Mouse (Mus musculus) limb, embryonic 12.5 days (tissue): ENCODE results near the gene Prap1. TPM values are rescaled to one million over a fixed set of nuclear protein-coding genes. Genes with fewer than 3 reads are reported as not detected.
A peak's percentile ranks its signal among the peaks of the same experiment; 100 is the strongest.

Experiments used
- ATAC-seq: fragments of 200-750 bp; cut with Nextera tagmentation; 2 replicates; pipeline ENCODE4 v1.8.0; 2017; ENCODE audit warnings: low read depth, moderate TSS enrichment; ENCODE audit not compliant: insufficient number of reproducible peaks, insufficient read depth, low FRiP score, low TSS enrichment
- H3K27ac ChIP-seq: fragments of 300-500 bp; sonication (generic); 2 replicates; pipeline ENCODE4 v1.5.1; 2016; ENCODE audit warnings: mild to moderate bottlenecking, moderate library complexity
- H3K27me3 ChIP-seq: fragments of 300-500 bp; sonication (generic); 2 replicates; pipeline ENCODE4 v1.6.1; 2016; ENCODE audit warnings: mild to moderate bottlenecking, moderate library complexity
- H3K36me3 ChIP-seq: fragments of 300-500 bp; sonication (generic); 2 replicates; pipeline ENCODE4 v1.6.1; 2016; ENCODE audit warnings: mild to moderate bottlenecking, moderate library complexity
- H3K4me1 ChIP-seq: fragments of 300-500 bp; sonication (generic); replicated peaks from 2 replicates; pipeline ENCODE4 v1.6.1; 2016
- H3K4me2 ChIP-seq: fragments of 300-500 bp; sonication (generic); 2 replicates; pipeline ENCODE4 v1.6.1; 2016; ENCODE audit warnings: mild to moderate bottlenecking, moderate library complexity
- H3K4me3 ChIP-seq: fragments of 300-500 bp; sonication (generic); replicated peaks from 2 replicates; pipeline ENCODE4 v1.5.1; 2016; ENCODE audit warnings: mild to moderate bottlenecking
- H3K9ac ChIP-seq: fragments of 300-500 bp; sonication (generic); replicated peaks from 2 replicates; pipeline ENCODE4 v1.6.1; 2016; ENCODE audit warnings: mild to moderate bottlenecking, moderate library complexity
- H3K9me3 ChIP-seq: fragments of 300-500 bp; sonication (generic); 2 replicates; pipeline ENCODE4 v1.6.1; 2016; ENCODE audit warnings: mild to moderate bottlenecking, moderate library complexity
- WGBS: fragments of 180-500 bp; shearing (Covaris S2); methylation state at CpG from one replicate; pipeline ENCODE4 v1.1.7; 2016; 5-methylcytosine and 5-hydroxymethylcytosine counted together
- polyA plus RNA-seq: library from polyadenylated mRNA; unstranded; fragments of >200 nt; fragmentation: Nextera tagmentation; extraction: Ambion mirVana; gene quantifications from 2 replicates; pipeline ENCODE4 v1.2.1, GENCODE M21; 2016

The Prap1 gene
- polyA plus RNA-seq, 1 experiment from 2014 or later, result not detected

DNA sequence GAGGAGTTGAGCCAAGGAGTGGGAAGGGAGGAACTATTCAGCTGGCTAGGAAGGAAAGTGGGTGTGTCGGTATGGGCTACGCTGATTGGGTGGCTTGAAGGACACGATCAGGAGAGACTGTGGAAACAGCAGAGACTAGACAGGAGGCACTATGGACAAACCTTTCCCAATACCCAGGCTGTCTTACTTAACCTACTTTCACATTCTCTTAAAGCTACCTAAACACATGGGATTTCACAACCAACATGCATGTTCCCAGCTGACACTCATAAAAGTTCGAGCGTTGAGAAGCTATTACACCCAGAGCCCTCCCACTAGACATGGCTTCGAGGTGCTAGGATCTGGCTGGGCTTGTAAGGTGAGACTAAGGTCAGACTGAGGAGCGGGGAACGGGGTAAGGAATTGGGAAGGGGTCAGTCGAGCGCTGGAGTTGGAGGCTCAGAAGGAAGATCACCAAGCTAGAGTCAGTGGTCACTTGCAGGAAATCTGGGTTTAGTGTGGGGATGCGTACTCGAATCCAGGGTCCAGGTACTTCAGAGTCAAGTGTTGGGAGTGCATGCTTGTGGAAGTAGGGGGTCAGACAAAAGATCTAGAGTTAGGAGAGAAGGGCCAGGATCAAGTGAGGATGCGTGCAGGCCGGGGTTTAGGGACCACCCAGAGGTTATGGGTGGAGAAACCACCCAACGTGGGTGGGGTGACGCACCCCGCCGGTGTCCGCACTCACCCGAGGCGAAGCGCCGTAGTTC lies 22.6 kb downstream of the Prap1 start, which contains the start of gene Paox:
Paox (plus strand) TSS at position 217 of the 746 bp plus-strand sequence.
- H3K27ac ChIP-seq, result peak within 1 kb of the TSS; percentile 92
- peak within 1 kb of the TSS; percentile 81 for H3K9ac ChIP-seq
- peaks cover 23% of the 10 kb centered on the region for H3K36me3 ChIP-seq
- no peaks in the 10 kb centered on the region for H3K9me3 ChIP-seq
- 1% methylated on average over 23 of the region's 23 CpGs for WGBS
- H3K27me3 ChIP-seq, result no peaks in the 10 kb centered on the region
- peak within 1 kb of the TSS; percentile 89 for H3K4me2 ChIP-seq
- peak; percentile 71 for ATAC-seq
- H3K4me1 ChIP-seq, result 0 out of 2 replicates have a peak, but pooled peaks cover 8% of the 10 kb centered on the region
- H3K4me3 ChIP-seq, result peak within 1 kb of the TSS; percentile 77

DNA sequence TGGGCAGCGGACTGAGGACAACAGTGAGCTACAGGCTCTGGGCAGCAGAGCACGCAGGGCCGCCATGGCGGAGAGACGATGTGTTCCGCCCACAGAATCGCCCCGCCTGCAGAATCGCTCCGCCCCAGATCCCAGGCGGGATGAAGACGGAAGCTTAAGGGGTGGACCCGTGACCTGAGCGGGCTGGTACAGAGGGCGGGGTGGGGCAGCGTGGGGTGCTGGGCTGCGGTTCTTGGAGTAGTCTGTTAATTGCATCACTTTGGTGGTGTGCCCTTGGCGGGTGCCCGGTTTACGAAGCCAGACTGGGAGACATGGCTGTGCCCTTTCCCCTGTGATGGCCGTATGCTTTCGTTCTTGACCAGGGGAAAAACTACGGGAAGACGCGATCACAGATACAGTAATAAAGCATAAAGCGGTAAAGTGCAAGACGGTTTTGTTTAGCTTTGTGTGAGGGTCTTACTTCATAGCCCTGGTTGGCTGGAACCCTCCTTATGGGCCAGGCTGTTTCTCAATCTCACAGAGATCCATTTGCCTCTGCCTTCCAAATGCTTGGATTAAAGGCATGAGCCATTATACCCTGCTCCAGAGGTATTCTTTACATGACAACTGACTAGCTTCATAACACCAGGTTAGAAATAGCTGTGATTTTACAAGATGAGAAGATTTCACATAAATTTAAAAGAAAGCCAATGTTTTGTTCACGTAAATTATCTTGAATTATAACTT lies 23.3 kb downstream of the Prap1 start, which contains the start of gene Echs1:
Echs1 (minus strand) TSS at position 148 of the 726 bp plus-strand sequence.
- Histone ChIP-seq H3K4me2 (peak within 1 kb of the TSS; percentile 89), H3K9ac (peak within 1 kb of the TSS; percentile 81), H3K4me1 (0 out of 2 replicates have a peak, but pooled peaks cover 8% of the 10 kb centered on the region), H3K27me3 (no peaks in the 10 kb centered on the region), H3K9me3 (no peaks in the 10 kb centered on the region), H3K4me3 (peak within 1 kb of the TSS; percentile 77), H3K27ac (peak within 1 kb of the TSS; percentile 92), H3K36me3 (peaks cover 15% of the 10 kb centered on the region)
- WGBS, result 4% methylated on average over 28 of the region's 28 CpGs
- peak; percentile 93 for ATAC-seq

DNA sequence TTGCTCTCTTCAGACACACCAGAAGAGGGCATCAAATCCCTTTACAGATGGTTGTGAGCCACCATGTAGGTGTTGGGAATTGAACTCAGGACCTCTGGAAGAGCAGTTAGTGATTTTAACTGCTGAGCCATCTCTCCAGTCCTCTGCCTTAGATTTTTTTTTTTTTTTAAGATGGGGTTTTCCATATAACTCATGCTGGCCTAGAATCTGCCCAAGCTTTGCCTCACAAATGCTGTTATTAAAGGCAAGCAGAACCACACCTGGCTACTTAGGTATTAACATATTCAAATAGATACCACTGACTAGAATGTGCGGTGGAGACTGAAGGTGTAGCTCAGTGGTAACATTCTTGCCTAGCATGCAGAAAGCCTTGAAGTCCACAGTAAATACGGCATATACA lies 27.3 kb downstream of the Prap1 start:
- H3K36me3 ChIP-seq, result no peaks in the 10 kb centered on the region
- 0 out of 2 replicates have a peak, but pooled peaks cover under 1% of the 10 kb centered on the region for H3K4me1 ChIP-seq
- H3K9me3 ChIP-seq, result no peaks in the 10 kb centered on the region
- H3K9ac ChIP-seq, result no peak overlapping the region
- H3K27me3 ChIP-seq, result no peaks in the 10 kb centered on the region
- H3K4me2 ChIP-seq, result no peak overlapping the region
- ATAC-seq, result no peak
- no peak overlapping the region for H3K4me3 ChIP-seq
- WGBS, result 84% methylated on average over 2 of the region's 2 CpGs
- no peak overlapping the region for H3K27ac ChIP-seq

DNA sequence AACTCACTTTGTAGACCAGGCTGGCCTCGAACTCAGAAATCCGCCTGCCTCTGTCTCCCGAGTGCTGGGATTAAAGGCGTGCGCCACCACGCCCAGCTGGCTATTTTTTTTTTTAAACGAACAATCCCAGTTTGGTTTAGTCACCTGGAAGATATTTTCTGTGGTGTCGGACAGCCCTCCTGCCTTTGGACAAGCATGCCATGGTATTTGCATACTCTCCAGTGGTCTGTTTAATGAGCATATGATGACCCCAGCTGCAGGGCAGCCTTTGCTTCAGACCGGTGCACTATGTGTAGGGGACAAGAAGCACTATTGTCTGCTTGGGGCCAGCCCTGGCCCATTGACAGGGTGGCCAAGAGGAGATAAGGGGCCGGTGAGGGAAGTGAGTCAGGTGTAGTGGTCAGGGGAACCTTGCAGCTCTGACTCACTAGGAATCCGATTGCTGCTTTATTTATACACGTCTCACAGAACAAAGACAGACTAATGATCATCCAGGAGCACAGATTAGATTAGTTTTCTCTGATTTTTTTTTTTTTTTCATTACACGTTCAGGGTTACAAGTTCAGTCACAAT lies 28.2 kb downstream of the Prap1 start:
- Histone ChIP-seq H3K4me3 (no peak overlapping the region), H3K4me1 (0 out of 2 replicates have a peak, but pooled peaks cover 3% of the 10 kb centered on the region), H3K27me3 (no peaks in the 10 kb centered on the region), H3K9ac (no peak overlapping the region), H3K36me3 (no peaks in the 10 kb centered on the region), H3K27ac (no peak overlapping the region), H3K4me2 (no peak overlapping the region), H3K9me3 (no peaks in the 10 kb centered on the region)
- 78% methylated on average over 13 of the region's 13 CpGs for WGBS
- no peak for ATAC-seq

DNA sequence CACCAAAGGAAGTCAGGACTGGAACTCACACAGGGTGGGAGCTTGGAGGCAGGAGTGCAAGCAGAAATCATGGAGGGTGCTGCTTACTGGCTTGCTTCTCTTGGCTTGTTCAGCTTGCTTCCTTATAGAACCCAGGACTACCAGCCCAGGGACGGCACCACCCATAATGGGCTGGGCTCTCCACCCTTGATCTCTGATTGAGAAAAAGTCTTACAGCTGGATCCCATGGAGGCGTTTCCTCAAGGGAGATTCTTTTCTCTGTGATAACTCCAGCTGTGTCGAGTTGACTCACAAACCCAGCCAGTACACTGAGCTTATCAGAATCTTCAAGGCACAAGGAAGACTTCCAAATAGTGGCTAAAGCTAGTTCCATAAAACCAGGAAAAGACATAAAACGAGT lies 29.6 kb downstream of the Prap1 start:
- no peak overlapping the region for H3K9ac ChIP-seq
- no peak for ATAC-seq
- no peaks in the 10 kb centered on the region for H3K9me3 ChIP-seq
- no peaks in the 10 kb centered on the region for H3K36me3 ChIP-seq
- peaks cover 9% of the 10 kb centered on the region; the same call in 1 of the 2 replicates for H3K4me1 ChIP-seq
- H3K27ac ChIP-seq, result no peak overlapping the region
- no peaks in the 10 kb centered on the region for H3K27me3 ChIP-seq
- WGBS, result 39% methylated on average over 4 of the region's 4 CpGs
- no peak overlapping the region for H3K4me2 ChIP-seq
- no peak overlapping the region for H3K4me3 ChIP-seq

DNA sequence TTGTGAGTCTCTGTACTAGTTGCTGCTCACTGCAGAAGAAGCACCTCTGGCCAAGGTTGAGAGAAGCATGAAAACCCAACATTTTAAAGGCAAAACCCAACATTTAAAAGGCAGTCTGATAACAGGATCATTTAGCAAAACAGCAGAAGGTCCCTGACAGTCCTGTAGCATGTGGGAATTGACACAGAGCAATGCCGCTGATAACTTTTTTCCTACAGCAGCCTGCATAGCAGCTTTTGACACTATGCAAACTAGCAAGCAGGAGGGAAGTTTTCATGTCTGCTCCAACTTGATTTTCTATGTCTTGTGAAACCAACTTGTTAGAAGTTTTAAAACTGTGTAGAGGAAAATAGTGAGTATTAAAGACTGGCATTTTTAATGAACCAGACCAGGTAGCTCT lies 31.2 kb downstream of the Prap1 start:
- no peak overlapping the region for H3K9ac ChIP-seq
- no peak overlapping the region for H3K27ac ChIP-seq
- H3K9me3 ChIP-seq, result no peaks in the 10 kb centered on the region
- H3K36me3 ChIP-seq, result peaks cover 4% of the 10 kb centered on the region; the same call in 1 of the 2 replicates
- H3K4me1 ChIP-seq, result peaks cover 9% of the 10 kb centered on the region; the same call in 1 of the 2 replicates
- H3K4me2 ChIP-seq, result no peak overlapping the region
- no peak for ATAC-seq
- H3K27me3 ChIP-seq, result no peaks in the 10 kb centered on the region
- 98% methylated on average over 1 of the region's 1 CpGs for WGBS
- no peak overlapping the region for H3K4me3 ChIP-seq

DNA sequence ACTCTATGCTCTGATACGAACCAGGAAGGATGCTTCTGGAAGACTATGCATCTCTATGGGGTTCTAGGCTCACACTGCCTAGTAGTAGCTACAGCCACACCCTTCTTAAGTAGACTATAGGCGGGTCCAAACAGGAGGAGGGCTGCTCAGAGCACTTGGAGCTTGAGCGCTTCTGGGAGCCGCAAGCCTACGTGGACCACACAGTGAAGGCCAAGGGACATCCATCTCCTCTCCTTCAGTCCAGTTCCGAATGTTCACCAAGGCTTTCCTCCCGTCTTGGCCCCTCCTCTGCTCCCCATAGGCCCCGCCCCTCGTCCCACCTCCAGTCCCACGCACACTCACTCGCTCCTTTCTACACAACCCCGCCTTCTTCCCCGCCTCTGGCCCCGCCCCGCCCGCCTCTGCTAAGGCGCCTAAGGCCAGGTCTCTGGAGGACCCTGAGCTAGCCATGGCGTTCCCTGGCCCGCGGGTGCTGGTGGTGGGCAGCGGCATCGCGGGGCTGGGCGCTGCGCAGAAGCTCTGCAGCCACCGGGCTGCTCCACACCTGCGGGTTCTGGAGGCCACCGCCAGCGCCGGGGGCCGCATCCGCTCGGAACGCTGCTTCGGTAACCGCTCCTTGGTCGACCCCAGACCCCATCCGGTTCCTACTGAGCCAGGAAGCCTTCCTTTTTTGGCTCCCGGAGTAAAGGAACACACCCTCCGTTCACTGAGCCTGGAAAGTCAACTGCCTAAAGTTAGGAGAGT lies 32.3 kb downstream of the Prap1 start:
- Histone ChIP-seq H3K27me3 (no peaks in the 10 kb centered on the region), H3K36me3 (peaks cover 14% of the 10 kb centered on the region), H3K9me3 (no peaks in the 10 kb centered on the region), H3K9ac (peak overlapping the region; percentile 81), H3K27ac (peak overlapping the region; percentile 75), H3K4me1 (peaks cover 9% of the 10 kb centered on the region; the same call in 1 of the 2 replicates), H3K4me3 (peak overlapping the region; percentile 79), H3K4me2 (peak overlapping the region; percentile 81)
- ATAC-seq, result peak; percentile 95
- WGBS, result 1% methylated on average over 40 of the region's 40 CpGs

DNA sequence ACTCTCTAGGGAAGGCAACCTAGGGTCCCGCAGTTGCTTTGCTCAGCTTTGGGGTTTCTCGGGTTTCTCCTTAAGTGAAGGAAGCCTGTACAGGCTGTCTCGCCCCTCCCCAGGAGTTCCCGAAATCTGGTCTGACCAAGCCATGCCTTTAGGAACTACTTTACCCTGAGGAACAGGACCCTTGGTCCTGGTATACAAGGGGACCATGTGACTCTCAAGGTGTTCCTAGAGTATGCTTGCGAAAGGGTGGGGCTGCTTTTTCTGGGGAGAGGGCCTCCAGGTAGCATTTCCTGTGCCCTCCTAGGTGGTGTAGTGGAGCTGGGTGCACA lies 32.8 kb downstream of the Prap1 start:
- H3K9ac ChIP-seq, result peak overlapping the region; percentile 81
- peak overlapping the region; percentile 75; the same call in 1 of the 2 replicates for H3K27ac ChIP-seq
- H3K9me3 ChIP-seq, result no peaks in the 10 kb centered on the region
- H3K36me3 ChIP-seq, result peaks cover 20% of the 10 kb centered on the region
- H3K4me2 ChIP-seq, result peak overlapping the region; percentile 81
- ATAC-seq, result no peak; the same call in 1 of the 2 replicates
- 4% methylated on average over 5 of the region's 5 CpGs for WGBS
- peak overlapping the region; percentile 79 for H3K4me3 ChIP-seq
- no peaks in the 10 kb centered on the region for H3K27me3 ChIP-seq
- H3K4me1 ChIP-seq, result peaks cover 9% of the 10 kb centered on the region; the same call in 1 of the 2 replicates

DNA sequence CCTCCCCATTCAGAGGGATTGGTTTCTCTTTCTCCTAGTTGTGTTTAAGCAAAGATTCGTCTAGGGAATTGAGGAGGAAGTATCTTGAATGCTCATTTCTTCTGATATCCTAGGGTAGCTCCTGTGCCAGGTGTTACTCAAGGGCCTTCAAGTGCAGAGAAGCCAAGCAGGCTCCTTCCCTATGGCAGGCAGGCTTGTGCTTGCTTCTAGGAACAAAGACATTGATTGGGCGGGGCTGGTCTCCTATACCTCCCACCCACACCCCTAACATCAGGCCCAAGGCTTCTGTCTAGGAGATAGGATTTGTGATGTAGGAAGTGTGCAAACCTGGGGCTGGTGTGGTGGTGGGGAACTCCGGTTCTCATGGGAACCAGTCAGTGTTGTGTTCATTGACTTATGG lies 33.7 kb downstream of the Prap1 start:
- Histone ChIP-seq H3K9ac (no peak overlapping the region), H3K4me3 (no peak overlapping the region), H3K4me2 (peak overlapping the region; percentile 17; the same call in 1 of the 2 replicates), H3K27ac (no peak overlapping the region), H3K36me3 (peaks cover 26% of the 10 kb centered on the region), H3K4me1 (peaks cover 9% of the 10 kb centered on the region; the same call in 1 of the 2 replicates), H3K9me3 (no peaks in the 10 kb centered on the region), H3K27me3 (no peaks in the 10 kb centered on the region)
- ATAC-seq, result no peak
- 90% methylated on average over 3 of the region's 3 CpGs for whole genome bisulfite sequencing

DNA sequence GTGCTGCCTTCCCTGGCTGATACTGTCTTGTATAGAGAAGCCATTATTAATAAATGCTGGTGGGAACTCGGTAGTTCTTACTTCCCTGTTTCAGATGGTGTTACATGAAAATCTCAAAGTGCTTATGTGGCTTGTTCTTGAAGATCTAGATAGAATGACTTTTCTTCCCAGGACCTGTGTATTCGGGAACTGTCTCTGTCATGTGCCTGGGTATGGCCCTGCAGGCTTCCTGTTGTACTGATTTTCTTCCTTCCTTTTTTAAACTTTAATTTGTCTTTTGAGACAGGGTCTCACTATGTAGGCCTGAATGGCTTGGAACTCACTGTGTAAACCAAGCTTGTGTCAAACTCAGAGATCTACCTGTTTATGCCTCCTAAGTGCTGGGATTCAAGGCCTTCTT lies 34.7 kb downstream of the Prap1 start:
- 88% methylated on average over 2 of the region's 2 CpGs for WGBS
- no peaks in the 10 kb centered on the region for H3K9me3 ChIP-seq
- H3K4me3 ChIP-seq, result no peak overlapping the region
- no peak for ATAC-seq
- H3K4me2 ChIP-seq, result no peak overlapping the region
- H3K27me3 ChIP-seq, result no peaks in the 10 kb centered on the region
- H3K4me1 ChIP-seq, result peaks cover 9% of the 10 kb centered on the region; the same call in 1 of the 2 replicates
- no peak overlapping the region for H3K9ac ChIP-seq
- no peak overlapping the region for H3K27ac ChIP-seq
- peaks cover 30% of the 10 kb centered on the region for H3K36me3 ChIP-seq
